Mouse (Mus musculus) C2C12 (cell line): ENCODE data around the gene Cacna1c. TPM values are rescaled to one million over a fixed set of nuclear protein-coding genes. Genes with fewer than 3 reads are reported as not detected.

Experiments
- H3K27me3 ChIP-seq: one replicate; pipeline ENCODE4 v1.6.1; 2011; ENCODE audit not compliant: control insufficient read depth, insufficient read depth, insufficient read length
- H3K36me3 ChIP-seq: one replicate; pipeline ENCODE4 v1.6.1; 2011; ENCODE audit not compliant: control insufficient read depth, insufficient read depth
- H3K4me3 ChIP-seq: one replicate; pipeline ENCODE4 v1.5.1; 2011; ENCODE audit warnings: mild to moderate bottlenecking, control low read depth; ENCODE audit not compliant: poor library complexity, insufficient read depth, severe bottlenecking
- H3K79me2 ChIP-seq: one replicate; pipeline ENCODE4 v1.6.1; 2011; ENCODE audit not compliant: control insufficient read depth, insufficient read depth
- H3K79me3 ChIP-seq: one replicate; pipeline ENCODE4 v1.6.1; 2011; ENCODE audit warnings: low read depth, control low read depth
- H3ac ChIP-seq: one replicate; pipeline ENCODE3; 2011; ENCODE audit warnings: low read depth; ENCODE audit not compliant: control insufficient read depth, insufficient read length
- CEBPB ChIP-seq: IDR thresholded peaks from one replicate; pipeline ENCODE4 v1.6.1; 2011; ENCODE audit warnings: low read depth, mild to moderate bottlenecking, control low read depth, moderate library complexity
- CTCF ChIP-seq: IDR thresholded peaks from one replicate; pipeline ENCODE4 v1.5.1; 2011; ENCODE audit not compliant: control insufficient read depth, insufficient read depth, insufficient read length
- FOSL1 ChIP-seq: IDR thresholded peaks from one replicate; pipeline ENCODE4 v1.8.0; 2011; ENCODE audit warnings: mild to moderate bottlenecking, low read length; ENCODE audit not compliant: poor library complexity, insufficient read depth, severe bottlenecking
- MAX ChIP-seq: IDR thresholded peaks from one replicate; pipeline ENCODE4 v1.6.1; 2011; ENCODE audit warnings: mild to moderate bottlenecking, control low read depth
- MYOD1 ChIP-seq: IDR thresholded peaks from one replicate; pipeline ENCODE4 v1.6.1; 2011; ENCODE audit warnings: low read depth; ENCODE audit not compliant: control insufficient read depth, insufficient read length
- MYOG ChIP-seq: IDR thresholded peaks from one replicate; pipeline ENCODE4 v1.6.1; 2011; ENCODE audit not compliant: control insufficient read depth, insufficient read length; ENCODE audit errors: extremely low read depth
- USF1 ChIP-seq: IDR thresholded peaks from one replicate; pipeline ENCODE4 v1.6.1; 2011; ENCODE audit warnings: low read depth, mild to moderate bottlenecking, control low read depth, moderate library complexity
- polyA plus RNA-seq: library from polyadenylated mRNA; unstranded; fragments of >200 nt; fragmentation: generic; extraction: Trizol; gene quantifications from one replicate; pipeline ENCODE4 v1.2.1, GENCODE M21; 2012; ENCODE audit warnings: missing spikeins

Cacna1c gene
- polyA plus RNA-seq, 1 experiment = not detected

- Histone ChIP-seq H3ac (no peak overlapping the region), H3K4me3 (no peak overlapping the region), H3K79me3 (no peaks in the 10 kb centered on the region), H3K27me3 (peaks cover 19% of the 10 kb centered on the region), H3K79me2 (no peaks in the 10 kb centered on the region), H3K36me3 (no peaks in the 10 kb centered on the region)
- TF ChIP-seq MAX (no peak), USF1 (no peak), CEBPB (no peak), FOSL1 (no peak), CTCF (no peak), MYOD1 (no peak)
Observed at GRCm38 (mm10) chr6:119082662-119083061, 113.6 kb downstream of the Cacna1c start.

- H3ac ChIP-seq = no peak overlapping the region
- H3K27me3 ChIP-seq = peaks cover 22% of the 10 kb centered on the region
- no peaks in the 10 kb centered on the region for H3K79me3 ChIP-seq
- no peaks in the 10 kb centered on the region for H3K79me2 ChIP-seq
- no peak overlapping the region for H3K4me3 ChIP-seq
- TF ChIP-seq MYOG = no peak
- no peak for TF ChIP-seq USF1
- TF ChIP-seq FOSL1 = no peak
- TF ChIP-seq MYOD1 = no peak
- TF ChIP-seq MAX = no peak
- TF ChIP-seq CEBPB = no peak
- no peak for TF ChIP-seq CTCF
- H3K36me3 ChIP-seq = no peaks in the 10 kb centered on the region
Observed at GRCm38 (mm10) chr6:119081650-119082049, 114.6 kb downstream of the Cacna1c start.

- no peak overlapping the region for H3K4me3 ChIP-seq
Observed at GRCm38 (mm10) chr6:119079626-119080025, 116.6 kb downstream of the Cacna1c start.

GRCm38 (mm10) chr6:119078912-119079311, 117.3 kb downstream of the Cacna1c start:
- TF ChIP-seq FOSL1 (no peak), MYOD1 (no peak), MYOG (no peak), MAX (no peak), USF1 (no peak)
- peaks cover 17% of the 10 kb centered on the region for H3K27me3 ChIP-seq
- H3ac ChIP-seq = no peak overlapping the region

More at GRCm38 (mm10) chr6:119079626-119080025, 116.6 kb downstream of the Cacna1c start:
- TF ChIP-seq MAX (no peak), CEBPB (no peak), FOSL1 (no peak)
- Histone ChIP-seq H3K36me3 (no peaks in the 10 kb centered on the region), H3K79me3 (no peaks in the 10 kb centered on the region), H3ac (no peak overlapping the region), H3K79me2 (no peaks in the 10 kb centered on the region), H3K27me3 (peaks cover 20% of the 10 kb centered on the region)

GRCm38 (mm10) chr6:119077231-119077630, 119.0 kb downstream of the Cacna1c start:
- Histone ChIP-seq H3K27me3 (peaks cover 14% of the 10 kb centered on the region), H3K79me2 (no peaks in the 10 kb centered on the region), H3K36me3 (no peaks in the 10 kb centered on the region), H3K4me3 (no peak overlapping the region), H3K79me3 (no peaks in the 10 kb centered on the region), H3ac (no peak overlapping the region)
- TF ChIP-seq USF1 = no peak
- TF ChIP-seq FOSL1 = no peak
- no peak for TF ChIP-seq MYOD1
- no peak for TF ChIP-seq MYOG
- TF ChIP-seq CEBPB = no peak
- no peak for TF ChIP-seq MAX
- TF ChIP-seq CTCF = no peak

More at GRCm38 (mm10) chr6:119078912-119079311, 117.3 kb downstream of the Cacna1c start:
- no peaks in the 10 kb centered on the region for H3K79me2 ChIP-seq
- H3K36me3 ChIP-seq = no peaks in the 10 kb centered on the region
- H3K4me3 ChIP-seq = no peak overlapping the region
- H3K79me3 ChIP-seq = no peaks in the 10 kb centered on the region

- Histone ChIP-seq H3K27me3 (peaks cover 8% of the 10 kb centered on the region), H3K36me3 (no peaks in the 10 kb centered on the region), H3ac (no peak overlapping the region), H3K79me2 (no peaks in the 10 kb centered on the region), H3K4me3 (no peak overlapping the region), H3K79me3 (no peaks in the 10 kb centered on the region)
- TF ChIP-seq FOSL1 (no peak), CEBPB (no peak)
Observed at GRCm38 (mm10) chr6:119073419-119074071, 122.7 kb downstream of the Cacna1c start.
